Mouse (Mus musculus) layer of hippocampus, adult 2 months (tissue): Measurements from ENCODE around the gene Spint5. TPM values are rescaled to one million over a fixed set of nuclear protein-coding genes. Genes with fewer than 3 reads are reported as not detected.
"Not testable (repeated sequence)": the region's sequence is repeated elsewhere in the genome, so short reads cannot be mapped to it uniquely, and the experiment has no call there.

Experiments
- DNase-seq, 2 experiments: peaks; one replicate each; pipeline ENCODE4 v3.0.0; 2022; ENCODE audit warnings: low spot score in 2 of 2
- H3K27ac ChIP-seq: fragments of 200-600 bp; 2 replicates; pipeline ENCODE4 v1.8.1; 2022
- H3K4me3 ChIP-seq: fragments of 200-600 bp; 2 replicates; pipeline ENCODE4 v1.8.1; 2022; ENCODE audit warnings: mild to moderate bottlenecking
- CTCF ChIP-seq: fragments of 200-600 bp; conservative IDR thresholded peaks from 2 replicates; pipeline ENCODE4 v1.8.1; 2022; ENCODE audit warnings: antibody characterized with exemption, mild to moderate bottlenecking, moderate library complexity
- total RNA-seq, 2 experiments: library from RNA; stranded (reverse); gene quantifications; 2 replicates each; pipeline ENCODE4 v1.2.3; 2021

The Spint5 gene
- total RNA-seq, 2 experiments from 2014 or later: not detected

DNA sequence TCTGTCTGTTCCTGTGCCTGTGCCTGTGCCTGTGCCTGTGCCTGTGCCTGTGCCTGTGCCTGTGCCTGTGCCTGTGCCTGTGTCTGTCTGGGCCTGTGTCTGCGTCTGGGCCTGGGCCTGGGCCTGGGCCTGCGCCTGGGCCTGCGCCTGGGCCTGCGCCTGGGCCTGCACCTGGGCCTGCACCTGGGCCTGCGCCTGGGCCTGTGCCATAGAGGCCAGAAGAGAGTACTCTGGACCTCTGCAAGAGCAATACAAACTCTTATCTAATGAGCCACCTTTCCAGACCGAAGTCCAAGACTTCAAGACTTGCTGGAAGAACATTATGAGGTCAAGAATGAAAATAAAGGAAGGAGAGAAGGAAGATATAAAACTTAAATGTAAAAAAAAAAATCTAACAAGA lies 9.8 kb upstream of the Spint5 start:
- no peak for TF ChIP-seq CTCF
- H3K27ac ChIP-seq: no peak overlapping the region
- H3K4me3 ChIP-seq: no peak overlapping the region
- no peak for DNase-seq

DNA sequence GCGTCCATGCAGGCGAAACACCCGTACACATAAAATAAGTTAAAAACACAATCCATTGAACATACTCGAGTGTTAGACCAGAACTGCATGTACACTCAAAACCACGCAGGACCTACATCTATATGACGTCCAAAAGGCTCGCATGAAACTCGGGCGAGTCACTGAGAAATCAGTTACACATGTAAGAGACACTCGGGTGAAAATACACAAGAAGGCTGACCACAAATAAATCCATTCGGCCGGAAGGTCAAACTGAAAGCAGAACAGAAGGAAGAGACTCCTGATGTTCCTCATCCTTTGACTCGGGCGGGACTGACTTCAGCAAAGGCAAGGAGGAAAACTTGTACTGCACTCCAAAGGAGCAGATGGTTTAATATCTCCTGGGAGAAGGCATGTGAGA lies 9.1 kb upstream of the Spint5 start:
- no peak for DNase-seq
- Histone ChIP-seq H3K4me3 (no peak overlapping the region), H3K27ac (no peak overlapping the region)
- TF ChIP-seq CTCF: no peak

DNA sequence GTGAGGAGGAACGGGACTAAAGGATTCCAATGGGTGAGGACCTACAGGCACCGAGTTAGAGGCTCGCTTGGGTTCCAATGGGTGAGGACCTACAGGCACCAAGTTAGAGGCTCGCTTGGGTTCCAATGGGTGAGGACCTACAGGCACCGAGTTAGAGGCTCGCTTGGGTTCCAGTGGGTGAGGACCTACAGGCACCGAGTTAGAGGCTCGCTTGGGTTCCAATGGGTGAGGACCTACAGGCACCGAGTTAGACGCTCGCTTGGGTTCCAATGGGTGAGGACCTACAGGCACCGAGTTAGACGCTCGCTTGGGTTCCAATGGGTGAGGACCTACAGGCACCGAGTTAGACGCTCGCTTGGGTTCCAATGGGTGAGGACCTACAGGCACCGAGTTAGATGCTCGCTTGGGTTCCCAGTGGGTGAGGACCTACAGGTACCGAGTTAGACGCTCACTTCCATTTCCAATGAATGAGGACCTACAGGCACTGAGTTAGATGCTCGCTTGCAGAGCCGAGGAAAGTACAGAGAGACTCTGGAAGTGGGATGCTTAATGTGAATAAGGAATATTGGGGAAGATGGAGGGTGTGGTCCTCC lies 1.2 kb downstream of the Spint5 start:
- not testable (repeated sequence) for DNase-seq, H3K4me3 ChIP-seq, H3K27ac ChIP-seq

- Histone ChIP-seq H3K27ac (no peak overlapping the region), H3K4me3 (no peak overlapping the region)
- DNase-seq: no peak
- no peak for TF ChIP-seq CTCF
These were observed 8.2 kb downstream of the Spint5 start for GRCm38 (mm10) chr2:164723276-164723675.

- H3K27ac ChIP-seq: no peak overlapping the region
- peak; percentile 13 to 72 for DNase-seq
- peak; percentile 98 for TF ChIP-seq CTCF
- no peak overlapping the region for H3K4me3 ChIP-seq
These were observed 11.0 kb downstream of the Spint5 start for GRCm38 (mm10) chr2:164725895-164726619.

- Histone ChIP-seq H3K27ac (no peak overlapping the region), H3K4me3 (no peak overlapping the region)
- TF ChIP-seq CTCF: no peak
- DNase-seq: no peak
These were observed 16.6 kb downstream of the Spint5 start for GRCm38 (mm10) chr2:164731719-164732118.

GRCm38 (mm10) chr2:164733259-164733658 lies 18.2 kb downstream of the Spint5 start:
- TF ChIP-seq CTCF: no peak
- H3K4me3 ChIP-seq: no peak overlapping the region
- H3K27ac ChIP-seq: no peak overlapping the region
- no peak for DNase-seq

DNA sequence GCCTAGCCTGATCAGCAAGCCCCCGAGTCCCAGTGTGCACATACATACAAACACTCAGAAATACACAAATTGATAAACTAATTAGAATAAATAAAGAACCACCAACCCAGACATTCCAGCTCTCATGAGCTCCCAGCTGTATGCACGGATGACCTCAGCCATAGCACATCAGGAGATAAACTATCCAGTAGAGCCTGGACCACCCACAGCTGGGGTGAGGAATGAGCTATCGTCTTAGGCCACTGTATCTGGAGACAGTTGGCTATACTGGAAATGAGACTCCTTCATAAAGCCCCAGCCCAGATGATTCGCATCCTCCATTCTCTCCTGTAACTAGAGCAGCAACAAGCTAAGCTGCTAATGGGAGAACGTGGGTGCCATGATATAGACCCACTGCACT lies 19.7 kb downstream of the Spint5 start:
- no peak overlapping the region for H3K4me3 ChIP-seq
- TF ChIP-seq CTCF: no peak

GRCm38 (mm10) chr2:164735446-164735845 lies 20.3 kb downstream of the Spint5 start:
- DNase-seq: no peak
- TF ChIP-seq CTCF: no peak

More for the DNA sequence above, 19.7 kb downstream of the Spint5 start:
- H3K27ac ChIP-seq: no peak overlapping the region
- no peak for DNase-seq

DNA sequence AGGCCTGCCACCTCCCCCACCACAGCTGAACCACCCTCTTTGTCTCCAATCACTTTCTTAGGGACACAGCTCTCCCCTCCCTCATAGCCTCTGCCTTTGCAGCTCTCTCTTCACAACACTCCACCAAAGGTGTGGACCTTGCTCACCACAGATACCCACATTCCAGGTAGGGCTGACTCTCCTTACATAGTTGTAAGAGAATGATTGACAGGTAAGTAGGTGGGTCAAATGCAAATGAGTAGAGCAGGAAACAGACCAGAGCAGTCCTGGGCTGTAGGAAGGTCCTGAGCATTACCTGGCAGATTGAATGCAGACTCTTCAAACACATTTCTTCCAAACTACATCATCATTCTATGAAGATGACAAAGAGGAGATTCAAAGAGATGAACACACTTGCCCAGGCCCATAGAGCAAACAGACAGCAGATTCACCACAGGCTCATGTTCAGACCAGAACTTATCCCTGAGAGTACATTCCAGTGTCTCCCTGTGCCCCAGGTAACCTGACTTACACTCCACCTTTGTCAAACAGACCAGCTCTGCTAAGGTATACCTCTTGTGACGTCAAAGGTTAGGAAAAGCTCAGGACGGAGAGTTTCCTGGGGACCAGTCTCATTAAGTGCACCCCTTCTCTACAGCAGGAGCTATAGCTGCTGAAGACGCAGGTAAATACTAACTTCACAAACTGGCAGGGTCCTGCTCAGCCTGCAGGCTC lies 22.4 kb downstream of the Spint5 start:
- DNase-seq: no peak
- no peak overlapping the region for H3K27ac ChIP-seq
- TF ChIP-seq CTCF: no peak
- no peak overlapping the region for H3K4me3 ChIP-seq

More at GRCm38 (mm10) chr2:164735446-164735845, 20.3 kb downstream of the Spint5 start:
- H3K27ac ChIP-seq: no peak overlapping the region
- H3K4me3 ChIP-seq: no peak overlapping the region

- no peak for DNase-seq
- no peak overlapping the region for H3K27ac ChIP-seq
- no peak overlapping the region for H3K4me3 ChIP-seq
- TF ChIP-seq CTCF: no peak
These were observed 24.8 kb downstream of the Spint5 start for GRCm38 (mm10) chr2:164739876-164740275.

- no peak for DNase-seq
- no peak for TF ChIP-seq CTCF
- Histone ChIP-seq H3K4me3 (peak overlapping the region; percentile 81), H3K27ac (peak overlapping the region; percentile 87)
These were observed 29.9 kb downstream of the Spint5 start for GRCm38 (mm10) chr2:164744987-164745386.

DNA sequence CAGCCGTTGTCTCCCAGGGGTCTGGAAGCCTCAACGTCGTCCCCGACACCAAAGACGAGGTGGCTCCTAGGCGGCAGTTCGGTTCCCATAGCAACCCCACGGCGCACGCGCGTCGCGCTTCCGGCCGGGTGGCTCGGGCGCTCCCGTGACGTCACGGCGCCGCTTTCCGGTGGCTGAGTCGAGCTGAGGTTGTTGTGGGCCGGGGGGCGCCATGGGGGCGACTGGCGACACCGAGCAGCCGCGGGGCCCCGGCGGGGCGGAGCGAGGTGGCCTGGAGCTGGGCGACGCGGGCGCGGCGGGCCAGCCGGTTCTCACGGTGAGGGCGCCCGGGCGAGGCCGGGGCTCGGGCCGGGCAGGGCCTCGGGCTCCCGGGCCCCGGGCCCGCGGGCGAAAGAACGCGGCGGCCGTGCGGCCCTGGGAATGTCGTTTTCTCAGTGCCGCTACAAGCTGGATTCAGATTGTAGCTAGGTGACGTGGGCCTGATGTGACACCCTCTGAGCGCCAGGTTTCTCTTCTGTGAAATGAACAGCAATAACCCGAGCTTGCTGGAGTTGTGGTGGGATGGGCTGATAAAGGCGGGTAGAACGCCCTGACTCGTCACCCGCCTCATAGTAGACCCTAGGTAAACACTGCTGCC lies 30.9 kb downstream of the Spint5 start, which contains the start of the genes Wfdc3 and Dnttip1:
TSS of gene Wfdc3 (minus strand) at position 89 of the 637 bp plus-strand sequence.
TSS of gene Dnttip1 (plus strand) at position 141 of the 637 bp plus-strand sequence.
- Histone ChIP-seq H3K4me3 (peak within 1 kb of the TSS; percentile 81), H3K27ac (peak within 1 kb of the TSS; percentile 87)
- TF ChIP-seq CTCF: no peak
- DNase-seq: peak; percentile 93 to 96
